8 mouse cellular contexts compared by ENCODE assay signal in genomic region chr1:170694821-170695291, GRCm38 (mm10). TPM values are rescaled to one million over a fixed set of nuclear protein-coding genes. Genes with fewer than 3 reads are reported as not detected.
DNase-seq lines count a peak whose midpoint lies in the region; ATAC-seq and TF ChIP-seq lines count a peak whose summit lies in the region.

No protein-coding gene starts in this region.

- no peak overlapping the region for H3K9ac ChIP-seq in intestine, embryonic 14.5 days (ENCODE audit: low read length)
- H3K9ac ChIP-seq in intestine, postnatal 0 days (ENCODE audit: low read depth, low read length) = no peak overlapping the region
- no peak overlapping the region for H3K9ac ChIP-seq in heart, embryonic 11.5 days (ENCODE audit: low read depth, low read length)
- no peak overlapping the region for H3K9ac ChIP-seq in stomach, embryonic 15.5 days

- no peaks in the 10 kb centered on the region for H3K27me3 ChIP-seq in intestine, embryonic 14.5 days (replicated peaks; ENCODE audit: control insufficient read depth, insufficient read depth, low read length)
- no peaks in the 10 kb centered on the region for H3K27me3 ChIP-seq in intestine, postnatal 0 days (replicated peaks; ENCODE audit: control insufficient read depth, insufficient read depth, low read length)
- no peaks in the 10 kb centered on the region for H3K27me3 ChIP-seq in heart, embryonic 11.5 days (ENCODE audit: control insufficient read depth, insufficient read depth, low read length)
- H3K27me3 ChIP-seq in stomach, embryonic 15.5 days (replicated peaks) = no peaks in the 10 kb centered on the region

- H3K27ac ChIP-seq in intestine, embryonic 14.5 days (ENCODE audit: low read depth) = no peak overlapping the region
- no peak overlapping the region for H3K27ac ChIP-seq in intestine, postnatal 0 days (ENCODE audit: low read depth, low read length)
- 0 out of 2 replicates have a peak overlapping the region, but pooled peaks have one; percentile 7 for H3K27ac ChIP-seq in heart, embryonic 11.5 days (ENCODE audit: low read depth, low read length)
- no peak overlapping the region for H3K27ac ChIP-seq in stomach, embryonic 15.5 days

- WGBS in intestine, embryonic 14.5 days = 58% methylated on average over 5 of the region's 5 CpGs
- WGBS in intestine, postnatal 0 days = 35% methylated on average over 5 of the region's 5 CpGs
- WGBS in heart, embryonic 11.5 days (ENCODE audit: insufficient replicate concordance) = 44% methylated on average over 5 of the region's 5 CpGs
- 38% methylated on average over 5 of the region's 5 CpGs for whole genome bisulfite sequencing in stomach, embryonic 15.5 days

- DNase-seq in intestine, embryonic 14.5 days (ENCODE audit: low spot score) = peak; percentile 53
- DNase-seq in testis, postnatal 14 days (ENCODE audit: low spot score) = peak; percentile 19
- DNase-seq in testis, postnatal 10 days (ENCODE audit: low spot score) = no peak
- DNase-seq in cerebellum, postnatal 25 days = no peak

- ATAC-seq in intestine, embryonic 14.5 days (replicated peaks; ENCODE audit: low FRiP score, low TSS enrichment, low read depth) = peak; percentile 64; the same call in 1 of the 2 replicates
- no peak for ATAC-seq in intestine, postnatal 0 days
- ATAC-seq in heart, embryonic 11.5 days (replicated peaks; ENCODE audit: insufficient number of reproducible peaks, low FRiP score, low TSS enrichment) = no peak
- peak; percentile 63; the same call in 1 of the 2 replicates for ATAC-seq in stomach, embryonic 15.5 days (ENCODE audit: insufficient read depth, low FRiP score, low read depth)
- no peak for ATAC-seq in cerebellum, adult (ENCODE audit: insufficient number of reproducible peaks, low FRiP score, low TSS enrichment)

- H3K4me3 ChIP-seq in intestine, embryonic 14.5 days (ENCODE audit: low read depth, low read length) = no peak overlapping the region
- no peak overlapping the region for H3K4me3 ChIP-seq in intestine, postnatal 0 days (ENCODE audit: low read depth, low read length)
- H3K4me3 ChIP-seq in heart, embryonic 11.5 days (ENCODE audit: low read depth, low read length) = no peak overlapping the region
- no peak overlapping the region for H3K4me3 ChIP-seq in stomach, embryonic 15.5 days (replicated peaks)

- no peak overlapping the region for H3K4me2 ChIP-seq in intestine, embryonic 14.5 days (ENCODE audit: low read length)
- no peak overlapping the region for H3K4me2 ChIP-seq in intestine, postnatal 0 days (replicated peaks; ENCODE audit: low read depth)
- no peak overlapping the region for H3K4me2 ChIP-seq in heart, embryonic 11.5 days
- H3K4me2 ChIP-seq in stomach, embryonic 15.5 days = no peak overlapping the region

- no peak for TF ChIP-seq CTCF in intestine, postnatal 0 days (IDR thresholded peaks at IDR 0.05; ENCODE audit: low read depth)

- H3K4me1 ChIP-seq in intestine, embryonic 14.5 days (replicated peaks; ENCODE audit: control insufficient read depth, insufficient read depth, low read length) = no peaks in the 10 kb centered on the region
- H3K4me1 ChIP-seq in intestine, postnatal 0 days (replicated peaks; ENCODE audit: control insufficient read depth, insufficient read depth, low read length) = no peaks in the 10 kb centered on the region
- H3K4me1 ChIP-seq in heart, embryonic 11.5 days (ENCODE audit: control insufficient read depth, insufficient read depth, low read length) = peaks cover 7% of the 10 kb centered on the region; the same call in 1 of the 2 replicates
- H3K4me1 ChIP-seq in stomach, embryonic 15.5 days = 0 out of 2 replicates have a peak, but pooled peaks cover under 1% of the 10 kb centered on the region

- no peaks in the 10 kb centered on the region for H3K36me3 ChIP-seq in intestine, embryonic 14.5 days (ENCODE audit: control insufficient read depth, insufficient read depth, low read length)
- H3K36me3 ChIP-seq in intestine, postnatal 0 days (ENCODE audit: control insufficient read depth, insufficient read depth) = no peaks in the 10 kb centered on the region
- no peaks in the 10 kb centered on the region for H3K36me3 ChIP-seq in heart, embryonic 11.5 days (ENCODE audit: control insufficient read depth, insufficient read depth, low read length)
- no peaks in the 10 kb centered on the region for H3K36me3 ChIP-seq in stomach, embryonic 15.5 days

- H3K9me3 ChIP-seq in intestine, embryonic 14.5 days (ENCODE audit: control insufficient read depth, low read length) = no peaks in the 10 kb centered on the region
- H3K9me3 ChIP-seq in intestine, postnatal 0 days (ENCODE audit: control insufficient read depth) = no peaks in the 10 kb centered on the region
- no peaks in the 10 kb centered on the region for H3K9me3 ChIP-seq in heart, embryonic 11.5 days (replicated peaks; ENCODE audit: control insufficient read depth, low read length)
- H3K9me3 ChIP-seq in stomach, embryonic 15.5 days = no peaks in the 10 kb centered on the region

RNA-seq across cellular contexts. Expression of gene Olfml2b, which starts 50.5 kb away (rescaled TPM):
- 22.4 and 28.3 TPM in 2 replicates for polyA plus RNA-seq in intestine, embryonic 14.5 days (2014; fragmentation: Nextera tagmentation; extraction: Ambion mirVana)
- 14.5 and 19.5 TPM in 2 replicates for polyA plus RNA-seq in intestine, postnatal 0 days (2015; fragmentation: Nextera tagmentation; extraction: Ambion mirVana)
- polyA plus RNA-seq in heart, embryonic 11.5 days (2014; fragmentation: Nextera tagmentation; extraction: Ambion mirVana) = 42.4 and 51.2 TPM in 2 replicates
- 30.7 and 38.5 TPM in 2 replicates for polyA plus RNA-seq in stomach, embryonic 15.5 days (2015; fragmentation: Nextera tagmentation; extraction: Ambion mirVana)

Comparison
In these comparisons a context has a peak if more than half of its experiments do, and no peak if none do; other contexts are left out.
1. ATAC-seq: peak in intestine, embryonic 14.5 days (single experiment) and stomach, embryonic 15.5 days (single experiment); none in intestine, postnatal 0 days (single experiment), heart, embryonic 11.5 days (single experiment) and cerebellum, adult (single experiment).
2. DNase-seq: peak in intestine, embryonic 14.5 days (single experiment) and testis, postnatal 14 days (single experiment); none in testis, postnatal 10 days (single experiment) and cerebellum, postnatal 25 days (0 of 2).